ENCODE assay signal across 22 mouse cellular contexts in the genomic region with DNA sequence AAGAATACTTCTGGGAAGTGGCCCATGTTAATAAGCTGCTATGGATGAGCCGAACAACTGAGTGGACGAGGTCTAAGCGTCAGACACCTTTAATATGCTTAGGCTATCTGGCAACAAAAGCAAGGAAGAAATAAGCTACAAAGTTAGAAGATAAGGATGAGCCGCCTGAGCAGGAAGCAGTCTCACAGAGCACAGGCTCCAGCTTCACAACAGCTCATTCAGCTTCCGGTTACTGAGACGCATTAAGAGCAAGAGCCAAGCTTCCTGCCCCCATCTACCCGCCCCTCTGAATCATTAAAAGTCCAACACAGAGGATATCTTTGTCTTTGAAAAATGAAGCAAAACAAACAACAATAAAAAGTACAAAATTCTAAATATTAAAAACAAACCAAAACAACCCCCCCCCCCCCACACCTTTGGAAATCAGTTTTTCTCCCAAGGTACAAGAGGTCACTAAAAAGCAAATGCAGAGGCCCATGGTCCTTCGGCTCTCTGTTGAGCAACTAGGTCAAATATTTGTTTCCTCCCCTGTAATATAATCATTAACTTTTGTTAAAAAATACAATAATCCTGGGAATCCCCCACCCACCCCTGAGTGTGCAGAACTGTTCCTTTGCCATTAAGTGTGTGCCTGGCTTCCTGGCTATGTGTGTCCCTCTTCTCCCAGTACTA. TPM values are rescaled to one million over a fixed set of nuclear protein-coding genes. Genes with fewer than 3 reads are reported as not detected.
A peak's percentile ranks its signal among the peaks of the same experiment; 100 is the strongest.
DNase-seq lines count a peak whose midpoint lies in the region; ATAC-seq and TF ChIP-seq lines count a peak whose summit lies in the region.
"Had no signal": no experiment of that assay in that cellular context is flagged by ENCODE, and none has a peak within 500 bp of the region (broad histone marks: within the 10 kb centered on the region; RNA-seq: fewer than 3 reads in every experiment).

No protein-coding gene starts in this region.

- no peaks in the 10 kb centered on the region for H3K9me3 ChIP-seq in intestine, embryonic 15.5 days
- no peaks in the 10 kb centered on the region for H3K9me3 ChIP-seq in liver, embryonic 16.5 days (replicated peaks; ENCODE audit: control insufficient read depth, low read length)
- no peaks in the 10 kb centered on the region for H3K9me3 ChIP-seq in forebrain, postnatal 0 days (ENCODE audit: low read length)
- H3K9me3 ChIP-seq: forebrain, embryonic 15.5 days; heart, embryonic 13.5 days; limb, embryonic 13.5 days; midbrain, embryonic 15.5 days had no signal

- peak overlapping the region; percentile 56; the same call in 1 of the 2 replicates for H3K27ac ChIP-seq in intestine, embryonic 15.5 days
- peak overlapping the region; percentile 73 for H3K27ac ChIP-seq in liver, embryonic 16.5 days (ENCODE audit: low read length)
- no peak overlapping the region for H3K27ac ChIP-seq in forebrain, postnatal 0 days (ENCODE audit: low read depth, low read length)
- H3K27ac ChIP-seq: forebrain, embryonic 15.5 days; heart, embryonic 13.5 days; hindbrain, postnatal 0 days; layer of hippocampus, adult 2 months; limb, embryonic 13.5 days; midbrain, embryonic 15.5 days had no signal

- no peak for TF ChIP-seq CTCF in forebrain, postnatal 0 days (IDR thresholded peaks at IDR 0.05; ENCODE audit: low read depth)

- ATAC-seq in intestine, embryonic 15.5 days: peak; percentile 90
- peak; percentile 82 for ATAC-seq in liver, embryonic 16.5 days (ENCODE audit: low read depth)
- ATAC-seq in forebrain, postnatal 0 days: no peak
- ATAC-seq: forebrain, embryonic 15.5 days; hindbrain, postnatal 0 days; midbrain, embryonic 15.5 days had no signal

- DNase-seq in kidney, adult 8-10 months: peak; percentile 13 to 20
- no peak for DNase-seq in kidney, postnatal 25 days
- peak; percentile 31 to 32 for DNase-seq in kidney, postnatal 36 days
- DNase-seq in spleen, postnatal 36 days (ENCODE audit: low spot score in 2 of 2): no peak
- no peak for DNase-seq in left cerebral cortex, postnatal 4 days
- DNase-seq in forebrain, postnatal 0 days: no peak
- DNase-seq: adrenal gland, postnatal 25 days; B cell, adult 2 months; cerebellum, adult 18-20 months; retina, postnatal 1 day; right cerebral cortex, postnatal 4 days; thymus, adult 2 months had no signal

- WGBS in intestine, embryonic 15.5 days: 62% methylated on average over 8 of the region's 8 CpGs
- WGBS in liver, embryonic 16.5 days (ENCODE audit: insufficient replicate concordance): 56% methylated on average over 8 of the region's 8 CpGs
- WGBS in forebrain, postnatal 0 days: 88% methylated on average over 8 of the region's 8 CpGs

- H3K4me3 ChIP-seq in intestine, embryonic 15.5 days (replicated peaks): no peak overlapping the region
- no peak overlapping the region for H3K4me3 ChIP-seq in liver, embryonic 16.5 days (ENCODE audit: low read depth, low read length)
- no peak overlapping the region for H3K4me3 ChIP-seq in forebrain, postnatal 0 days (ENCODE audit: low read depth, low read length)
- H3K4me3 ChIP-seq: forebrain, embryonic 15.5 days; heart, embryonic 13.5 days; layer of hippocampus, adult 2 months; limb, embryonic 13.5 days; midbrain, embryonic 15.5 days had no signal

- H3K9ac ChIP-seq in intestine, embryonic 15.5 days: no peak overlapping the region
- no peak overlapping the region for H3K9ac ChIP-seq in liver, embryonic 16.5 days (ENCODE audit: low read depth, low read length)
- no peak overlapping the region for H3K9ac ChIP-seq in forebrain, postnatal 0 days
- H3K9ac ChIP-seq: forebrain, embryonic 15.5 days; heart, embryonic 13.5 days; limb, embryonic 13.5 days; midbrain, embryonic 15.5 days had no signal

- H3K27me3 ChIP-seq in intestine, embryonic 15.5 days (replicated peaks): no peaks in the 10 kb centered on the region
- H3K27me3 ChIP-seq in liver, embryonic 16.5 days (ENCODE audit: control insufficient read depth, insufficient read depth, low read depth, low read length): no peaks in the 10 kb centered on the region
- no peaks in the 10 kb centered on the region for H3K27me3 ChIP-seq in forebrain, postnatal 0 days (ENCODE audit: insufficient read depth, low read length)
- H3K27me3 ChIP-seq: forebrain, embryonic 15.5 days; heart, embryonic 13.5 days; limb, embryonic 13.5 days; midbrain, embryonic 15.5 days had no signal

- H3K36me3 ChIP-seq in intestine, embryonic 15.5 days: peaks cover 8% of the 10 kb centered on the region
- peaks cover 4% of the 10 kb centered on the region for H3K36me3 ChIP-seq in liver, embryonic 16.5 days (ENCODE audit: control insufficient read depth, insufficient read depth)
- H3K36me3 ChIP-seq in forebrain, postnatal 0 days (ENCODE audit: insufficient read depth): peaks cover 58% of the 10 kb centered on the region

- intact Hi-C loops in left cerebral cortex, postnatal 4 days (cut with DNase I): no loop called here

- no peak overlapping the region for H3K4me2 ChIP-seq in intestine, embryonic 15.5 days (replicated peaks)
- no peak overlapping the region for H3K4me2 ChIP-seq in liver, embryonic 16.5 days (ENCODE audit: low read depth, low read length)
- no peak overlapping the region for H3K4me2 ChIP-seq in forebrain, postnatal 0 days (ENCODE audit: low read depth)
- H3K4me2 ChIP-seq: forebrain, embryonic 15.5 days; heart, embryonic 13.5 days; limb, embryonic 13.5 days; midbrain, embryonic 15.5 days had no signal

- no peaks in the 10 kb centered on the region for H3K4me1 ChIP-seq in intestine, embryonic 15.5 days (replicated peaks)
- peaks cover 2% of the 10 kb centered on the region for H3K4me1 ChIP-seq in liver, embryonic 16.5 days (ENCODE audit: control insufficient read depth, low read depth, low read length)
- no peaks in the 10 kb centered on the region for H3K4me1 ChIP-seq in forebrain, postnatal 0 days (ENCODE audit: insufficient read depth)
- H3K4me1 ChIP-seq: forebrain, embryonic 15.5 days; heart, embryonic 13.5 days; limb, embryonic 13.5 days; midbrain, embryonic 15.5 days had no signal

RNA-seq across cellular contexts. Expression of a gene that starts 14.1 kb away (rescaled TPM):
- 3.1 and 4.2 TPM in 2 replicates for polyA plus RNA-seq in intestine, embryonic 15.5 days (2015; fragmentation: Nextera tagmentation; extraction: Ambion mirVana)
- polyA plus RNA-seq in liver, embryonic 16.5 days (2015; fragmentation: Nextera tagmentation; extraction: Ambion mirVana): 242 and 251 TPM in 2 replicates
- 1 to 10 TPM; 2.7 to 2.8 TPM for total RNA-seq in left cerebral cortex, postnatal 4 days (2021)
- 3.7 and 4.2 TPM in 2 replicates for total RNA-seq in forebrain, postnatal 0 days (2014; rRNA removed)
- polyA plus RNA-seq in forebrain, postnatal 0 days (2015; fragmentation: Nextera tagmentation; extraction: Ambion mirVana): 5.0 and 5.8 TPM in 2 replicates
- total RNA-seq: hematopoietic stem cell, adult 5-6 weeks; megakaryocyte, adult 5-6 weeks had no signal

Comparison
In these comparisons a context has a peak if more than half of its experiments do, and no peak if none do; other contexts are left out.
1. DNase-seq: peak in kidney, adult 8-10 months (2 of 2) and kidney, postnatal 36 days (2 of 2); none in kidney, postnatal 25 days (0 of 2), spleen, postnatal 36 days (0 of 2), left cerebral cortex, postnatal 4 days (single experiment) and forebrain, postnatal 0 days (single experiment).
2. RNA of a gene that starts 14.1 kb away (polyA plus RNA-seq): 242 to 251 TPM in liver, embryonic 16.5 days; 5.0 to 5.8 TPM in forebrain, postnatal 0 days and 3.1 to 4.2 TPM in intestine, embryonic 15.5 days; every median in the first group is over 10 times any median in the second.